In genomic region chr14:52022709-52023459, GRCm38 (mm10) we compare ENCODE assay signal across 8 mouse cellular contexts. TPM values are rescaled to one million over a fixed set of nuclear protein-coding genes. Genes with fewer than 3 reads are reported as not detected.
DNase-seq lines count a peak whose midpoint lies in the region; ATAC-seq and TF ChIP-seq lines count a peak whose summit lies in the region.

No protein-coding gene starts in this region.

- WGBS in cerebellum, adult 2 months: 4% methylated on average over 23 of the region's 23 CpGs
- WGBS in forebrain, postnatal 0 days: 3% methylated on average over 23 of the region's 23 CpGs
- 5% methylated on average over 23 of the region's 23 CpGs for WGBS in lung, postnatal 0 days

- H3K9ac ChIP-seq in MEL (ENCODE audit: control insufficient read depth, low read depth, low read length, poor library complexity, severe bottlenecking): peak overlapping the region; percentile 88
- H3K9ac ChIP-seq in forebrain, postnatal 0 days: no peak overlapping the region; the same call in 1 of the 2 replicates
- no peak overlapping the region; the same call in 1 of the 2 replicates for H3K9ac ChIP-seq in lung, postnatal 0 days (replicated peaks; ENCODE audit: low read depth)

- peaks cover 9 to 28% of the 10 kb centered on the region in 2 experiments for H3K4me1 ChIP-seq in MEL (ENCODE audit: control insufficient read depth in 1 of 2, insufficient read depth in 2 of 2, low read length in 2 of 2)
- H3K4me1 ChIP-seq in cerebellum, adult 2 months (ENCODE audit: control insufficient read depth, insufficient read depth, low read length): peaks cover 21% of the 10 kb centered on the region; the same call in 1 of the 2 replicates
- peaks cover 15% of the 10 kb centered on the region; the same call in 1 of the 2 replicates for H3K4me1 ChIP-seq in forebrain, postnatal 0 days (ENCODE audit: insufficient read depth)
- H3K4me1 ChIP-seq in lung, postnatal 0 days (ENCODE audit: insufficient read depth, low read depth, low read length): no peaks in the 10 kb centered on the region; the same call in 1 of the 2 replicates

- H3K36me3 ChIP-seq in MEL (ENCODE audit: control insufficient read depth in 1 of 2, insufficient read depth in 2 of 2, low read length in 2 of 2): peaks cover 0 to 25% of the 10 kb centered on the region in 2 experiments; a peak in 2 of 4 replicates
- H3K36me3 ChIP-seq in forebrain, postnatal 0 days (ENCODE audit: insufficient read depth): no peaks in the 10 kb centered on the region
- no peaks in the 10 kb centered on the region for H3K36me3 ChIP-seq in lung, postnatal 0 days (ENCODE audit: insufficient read depth, low read length)

- DNase-seq in MEL (ENCODE audit: low read depth, low spot score): peak; percentile 98
- DNase-seq in cerebellum, adult 2 months: peak; percentile 90
- peak; percentile 90 for DNase-seq in forebrain, postnatal 0 days
- peak; percentile 92 for DNase-seq in heart, postnatal 4 days
- peak; percentile 79 to 84 for DNase-seq in layer of hippocampus, adult 8-10 months (ENCODE audit: low spot score in 2 of 2)
- DNase-seq in lung, postnatal 0 days (ENCODE audit: low spot score): peak; percentile 97
- DNase-seq in ovary, postnatal 10 days (ENCODE audit: low spot score): peak; percentile 74
- DNase-seq in thymus, postnatal 10 days (ENCODE audit: low spot score in 2 of 2): peak; percentile 89 to 93

- peaks cover 14% of the 10 kb centered on the region for H3K79me2 ChIP-seq in MEL (ENCODE audit: control insufficient read depth, insufficient read depth, low read length, poor library complexity)

- no peaks in the 10 kb centered on the region for H3K9me3 ChIP-seq in MEL (replicated peaks; ENCODE audit: insufficient read depth, low read length)
- no peaks in the 10 kb centered on the region for H3K9me3 ChIP-seq in forebrain, postnatal 0 days (ENCODE audit: low read length)
- H3K9me3 ChIP-seq in lung, postnatal 0 days (ENCODE audit: low read length): no peaks in the 10 kb centered on the region

- ATAC-seq in forebrain, postnatal 0 days: no peak
- peak; percentile 44 for ATAC-seq in lung, postnatal 0 days

- peak overlapping the region; percentile 94 for H3K27ac ChIP-seq in MEL (ENCODE audit: control insufficient read depth, low read depth, low read length)
- H3K27ac ChIP-seq in cerebellum, adult 2 months (ENCODE audit: insufficient read depth, low read length): peak overlapping the region; percentile 71
- peak overlapping the region; percentile 36; the same call in 1 of the 2 replicates for H3K27ac ChIP-seq in forebrain, postnatal 0 days (ENCODE audit: low read depth, low read length)
- peak overlapping the region; percentile 80 for H3K27ac ChIP-seq in lung, postnatal 0 days (ENCODE audit: low read length)

- TF ChIP-seq RAD21 in MEL (IDR thresholded peaks at IDR 0.05; ENCODE audit: low read depth, low read length): peak; percentile 70

- peak overlapping the region; percentile 36 for H3K4me2 ChIP-seq in forebrain, postnatal 0 days (ENCODE audit: low read depth)
- peak overlapping the region; percentile 53 for H3K4me2 ChIP-seq in lung, postnatal 0 days (replicated peaks; ENCODE audit: low read depth, low read length)

- peak; percentile 56 to 86 (median 80) for TF ChIP-seq CTCF in MEL (IDR thresholded peaks at IDR 0.05 in 2 of 3, conservative IDR thresholded peaks at IDR 0.05 in 1 of 3; ENCODE audit: control insufficient read depth in 1 of 3, insufficient read depth in 1 of 3, low read depth in 2 of 3, low read length in 3 of 3, poor library complexity in 1 of 3, severe bottlenecking in 1 of 3)
- TF ChIP-seq CTCF in cerebellum, adult 2 months (IDR thresholded peaks at IDR 0.05; ENCODE audit: borderline replicate concordance, insufficient read depth, low read depth, low read length): peak; percentile 77
- peak; percentile 76 for TF ChIP-seq CTCF in forebrain, postnatal 0 days (IDR thresholded peaks at IDR 0.05; ENCODE audit: low read depth)
- TF ChIP-seq CTCF in lung, postnatal 0 days (IDR thresholded peaks at IDR 0.05): peak; percentile 86

- TF ChIP-seq POLR2A in MEL (IDR thresholded peaks at IDR 0.05; ENCODE audit: control insufficient read depth in 1 of 2, insufficient read depth in 1 of 2, low read depth in 1 of 2, low read length in 2 of 2, poor library complexity in 1 of 2): peak; percentile 32 to 90; a peak in 2 of 4 replicates
- no peak for TF ChIP-seq POLR2A in cerebellum, adult 2 months (IDR thresholded peaks at IDR 0.05; ENCODE audit: borderline replicate concordance, insufficient read depth, low read length)

- H3K27me3 ChIP-seq in MEL (ENCODE audit: control insufficient read depth in 1 of 2, insufficient read depth in 2 of 2, low read length in 2 of 2): no peaks in the 10 kb centered on the region
- no peaks in the 10 kb centered on the region for H3K27me3 ChIP-seq in cerebellum, adult 2 months (ENCODE audit: control insufficient read depth, insufficient read depth, low read length)
- no peaks in the 10 kb centered on the region for H3K27me3 ChIP-seq in forebrain, postnatal 0 days (ENCODE audit: insufficient read depth, low read length)
- no peaks in the 10 kb centered on the region for H3K27me3 ChIP-seq in lung, postnatal 0 days (replicated peaks; ENCODE audit: insufficient read depth, low read length)

- TF ChIP-seq EP300 in MEL (IDR thresholded peaks at IDR 0.05; ENCODE audit: low read depth in 1 of 2, low read length in 2 of 2): peak in 1 of 2 experiments; percentile 54; a peak in 2 of 4 replicates
- peak; percentile 75 for TF ChIP-seq EP300 in lung, postnatal 0 days (IDR thresholded peaks at IDR 0.05)

- H3K4me3 ChIP-seq in MEL (ENCODE audit: control insufficient read depth in 1 of 2, insufficient read depth in 1 of 2, low read depth in 2 of 2, low read length in 2 of 2): peak overlapping the region; percentile 59 to 60
- peak overlapping the region; percentile 11 for H3K4me3 ChIP-seq in cerebellum, adult 2 months (replicated peaks; ENCODE audit: insufficient read depth, low read depth, low read length)
- no peak overlapping the region for H3K4me3 ChIP-seq in forebrain, postnatal 0 days (ENCODE audit: low read depth, low read length)
- H3K4me3 ChIP-seq in lung, postnatal 0 days (ENCODE audit: low read depth, low read length): peak overlapping the region; percentile 35

TF ChIP-seq in MEL, 35 proteins besides CTCF, POLR2A, EP300 and RAD21 (continues in another document):
- peak; percentile 90; the same call in 1 of the 2 replicates for TF ChIP-seq POLR2AphosphoS2 (IDR thresholded peaks at IDR 0.05; ENCODE audit: low read length)
- no peak for TF ChIP-seq ZNF384 (IDR thresholded peaks at IDR 0.05; ENCODE audit: low read depth, low read length)
- peak; percentile 73 for TF ChIP-seq TCF12 (IDR thresholded peaks at IDR 0.05; ENCODE audit: low read depth, low read length)
- peak; percentile 36 for TF ChIP-seq ZC3H11A (IDR thresholded peaks at IDR 0.05; ENCODE audit: low read depth, low read length)
- peak; percentile 82 for TF ChIP-seq TBP (IDR thresholded peaks at IDR 0.05; ENCODE audit: low read depth, low read length)
- TF ChIP-seq ZMIZ1 (IDR thresholded peaks at IDR 0.05; ENCODE audit: low read depth, low read length): peak; percentile 94; the same call in 1 of the 2 replicates
- TF ChIP-seq ZKSCAN1 (IDR thresholded peaks at IDR 0.05; ENCODE audit: low read depth, low read length): no peak
- TF ChIP-seq NELFE (IDR thresholded peaks at IDR 0.05; ENCODE audit: low read depth, low read length): peak; percentile 82

RNA-seq across cellular contexts. Expression of gene Zfp219, which starts 2.4 kb away (rescaled TPM):
- total RNA-seq in MEL (2012; rRNA removed): 32.1 and 36.3 TPM in 2 replicates
- polyA plus RNA-seq in MEL (2012; ENCODE audit: insufficient read depth in 1 of 2, insufficient read length in 2 of 2, low read depth in 1 of 2, low replicate concordance in 2 of 2, missing spikeins in 1 of 2): 10 to 100 TPM in 1 of 2 experiments, not detected in 1; 46.9 TPM
- 184 and 188 TPM in 2 replicates for polyA plus RNA-seq in cerebellum, adult 2 months (2012; rRNA removed)
- 37.2 and 51.4 TPM in 2 replicates for total RNA-seq in forebrain, postnatal 0 days (2014; rRNA removed)
- 16.6 and 19.8 TPM in 2 replicates for polyA plus RNA-seq in forebrain, postnatal 0 days (2015; fragmentation: Nextera tagmentation; extraction: Ambion mirVana)
- 10 to 100 TPM; 37.5 to 42.0 TPM for total RNA-seq in heart, postnatal 4 days (2021)
- total RNA-seq in layer of hippocampus, adult 8-10 months (2022): 10 to 100 TPM; 45.7 to 46.6 (median 45.8) TPM
- 23.0 and 24.1 TPM in 2 replicates for polyA plus RNA-seq in lung, postnatal 0 days (2015; fragmentation: Nextera tagmentation; extraction: Ambion mirVana)

RNA-seq across cellular contexts. Expression of gene Tmem253, which starts 7.4 kb away (rescaled TPM):
- 0.39 and 0.46 TPM in 2 replicates for total RNA-seq in MEL (2012; rRNA removed)
- polyA plus RNA-seq in MEL (2012; ENCODE audit: insufficient read depth in 1 of 2, insufficient read length in 2 of 2, low read depth in 1 of 2, low replicate concordance in 2 of 2, missing spikeins in 1 of 2): 1 to 10 TPM in 1 of 2 experiments, not detected in 1; 3.6 TPM
- polyA plus RNA-seq in cerebellum, adult 2 months (2012; rRNA removed): 2.0 and 2.4 TPM in 2 replicates
- 0.38 TPM in 1 of 2 replicates, not detected in the other for total RNA-seq in forebrain, postnatal 0 days (2014; rRNA removed)
- polyA plus RNA-seq in forebrain, postnatal 0 days (2015; fragmentation: Nextera tagmentation; extraction: Ambion mirVana): 0.67 TPM in 1 of 2 replicates, not detected in the other
- 1 to 10 TPM; 1.4 to 1.8 TPM for total RNA-seq in heart, postnatal 4 days (2021)
- total RNA-seq in layer of hippocampus, adult 8-10 months (2022): 1 to 10 TPM in 2 of 4 experiments, under 1 TPM in 2; 0.74 to 1.7 (median 0.91) TPM
- polyA plus RNA-seq in lung, postnatal 0 days (2015; fragmentation: Nextera tagmentation; extraction: Ambion mirVana): 0.66 and 0.96 TPM in 2 replicates

RNA-seq across cellular contexts. Expression of gene Olfr221, which starts 19.4 kb away (rescaled TPM):
- total RNA-seq in MEL (2012; rRNA removed): not detected in 2 replicates
- polyA plus RNA-seq in MEL (2012; ENCODE audit: insufficient read depth in 1 of 2, insufficient read length in 2 of 2, low read depth in 1 of 2, low replicate concordance in 2 of 2, missing spikeins in 1 of 2): not detected
- polyA plus RNA-seq in cerebellum, adult 2 months (2012; rRNA removed): 0.03 and 0.10 TPM in 2 replicates
- total RNA-seq in forebrain, postnatal 0 days (2014; rRNA removed): not detected in 2 replicates
- not detected in 2 replicates for polyA plus RNA-seq in forebrain, postnatal 0 days (2015; fragmentation: Nextera tagmentation; extraction: Ambion mirVana)
- not detected for total RNA-seq in heart, postnatal 4 days (2021)
- total RNA-seq in layer of hippocampus, adult 8-10 months (2022): not detected
- 0.08 TPM in 1 of 2 replicates, not detected in the other for polyA plus RNA-seq in lung, postnatal 0 days (2015; fragmentation: Nextera tagmentation; extraction: Ambion mirVana)

RNA-seq across cellular contexts. Expression of gene Arhgef40, which starts 38.4 kb away (rescaled TPM):
- 6.4 and 9.9 TPM in 2 replicates for total RNA-seq in MEL (2012; rRNA removed)
- 100 to 1,000 TPM in 1 of 2 experiments, 10 to 100 TPM in 1; 37.5 to 150 TPM for polyA plus RNA-seq in MEL (2012; ENCODE audit: insufficient read depth in 1 of 2, insufficient read length in 2 of 2, low read depth in 1 of 2, low replicate concordance in 2 of 2, missing spikeins in 1 of 2)
- 44.1 and 48.0 TPM in 2 replicates for polyA plus RNA-seq in cerebellum, adult 2 months (2012; rRNA removed)
- 61.6 and 84.6 TPM in 2 replicates for total RNA-seq in forebrain, postnatal 0 days (2014; rRNA removed)
- 27.3 and 46.8 TPM in 2 replicates for polyA plus RNA-seq in forebrain, postnatal 0 days (2015; fragmentation: Nextera tagmentation; extraction: Ambion mirVana)
- 10 to 100 TPM; 64.6 to 65.6 TPM for total RNA-seq in heart, postnatal 4 days (2021)
- total RNA-seq in layer of hippocampus, adult 8-10 months (2022): 10 to 100 TPM; 30.3 to 40.9 (median 34.5) TPM
- 46.3 and 56.6 TPM in 2 replicates for polyA plus RNA-seq in lung, postnatal 0 days (2015; fragmentation: Nextera tagmentation; extraction: Ambion mirVana)

Comparison
In these comparisons a context has a peak if more than half of its experiments do, and no peak if none do; other contexts are left out.
1. H3K27ac ChIP-seq: peak in every context shown above with its lines; median percentile 94 in MEL; 80 in lung, postnatal 0 days; 71 in cerebellum, adult 2 months; 36 in forebrain, postnatal 0 days.